Mouse (Mus musculus) embryonic facial prominence, embryonic 14.5 days (tissue): Measurements from ENCODE around the gene Rbm14. TPM values are rescaled to one million over a fixed set of nuclear protein-coding genes. Genes with fewer than 3 reads are reported as not detected.
A peak's percentile ranks its signal among the peaks of the same experiment; 100 is the strongest.

Source experiments
- ATAC-seq: fragments of 200-750 bp; cut with Nextera tagmentation; 2 replicates; pipeline ENCODE4 v1.8.0; 2017; ENCODE audit warnings: low read depth, moderate number of reproducible peaks, moderate TSS enrichment
- DNase-seq: peaks from one replicate; pipeline ENCODE4 v3.0.0-alpha.2; 2015; ENCODE audit warnings: low spot score
- H3K27ac ChIP-seq: fragments of 300-500 bp; sonication (generic); replicated peaks from 2 replicates; pipeline ENCODE4 v1.5.1; 2014; ENCODE audit warnings: low read depth, mild to moderate bottlenecking, low read length, moderate library complexity
- H3K27me3 ChIP-seq: fragments of 300-500 bp; sonication (generic); replicated peaks from 2 replicates; pipeline ENCODE4 v1.6.1; 2014; ENCODE audit warnings: low read length; ENCODE audit not compliant: control insufficient read depth, insufficient read depth
- H3K36me3 ChIP-seq: fragments of 300-500 bp; sonication (generic); 2 replicates; pipeline ENCODE4 v1.6.1; 2014; ENCODE audit warnings: low read length, mixed read lengths; ENCODE audit not compliant: control insufficient read depth, insufficient read depth
- H3K4me1 ChIP-seq: fragments of 300-500 bp; sonication (generic); 2 replicates; pipeline ENCODE4 v1.6.1; 2014; ENCODE audit warnings: antibody characterized with exemption, low read length; ENCODE audit not compliant: control insufficient read depth, insufficient read depth
- H3K4me2 ChIP-seq: fragments of 300-500 bp; sonication (generic); 2 replicates; pipeline ENCODE4 v1.6.1; 2014; ENCODE audit warnings: low read depth, mild to moderate bottlenecking, low read length, moderate library complexity, mixed read lengths
- H3K4me3 ChIP-seq: fragments of 300-500 bp; sonication (generic); 2 replicates; pipeline ENCODE4 v1.5.1; 2014; ENCODE audit warnings: low read depth, mild to moderate bottlenecking, low read length
- H3K9ac ChIP-seq: fragments of 300-500 bp; sonication (generic); 2 replicates; pipeline ENCODE4 v1.6.1; 2014; ENCODE audit warnings: low read depth, mild to moderate bottlenecking, low read length, moderate library complexity, mixed read lengths
- H3K9me3 ChIP-seq: fragments of 300-500 bp; sonication (generic); 2 replicates; pipeline ENCODE4 v1.6.1; 2016; ENCODE audit warnings: low read length; ENCODE audit not compliant: control insufficient read depth
- WGBS: fragments of 180-500 bp; shearing (Covaris S2); extraction: QIAGEN DNeasy Blood & Tissue Kit; methylation state at CpG from one replicate; pipeline ENCODE4 v1.1.7; 2014; 5-methylcytosine and 5-hydroxymethylcytosine counted together
- polyA plus RNA-seq: library from polyadenylated mRNA; unstranded; fragments of >200 nt; fragmentation: Nextera tagmentation; extraction: Ambion mirVana; gene quantifications from 2 replicates; pipeline ENCODE4 v1.2.1, GENCODE M21; 2014

The Rbm14 gene
- polyA plus RNA-seq, 1 experiment from 2014 or later, result 61.5 TPM

- Histone ChIP-seq H3K9ac (no peak overlapping the region), H3K4me3 (no peak overlapping the region), H3K9me3 (no peaks in the 10 kb centered on the region), H3K4me2 (no peak overlapping the region), H3K36me3 (no peaks in the 10 kb centered on the region), H3K27me3 (peaks cover 12% of the 10 kb centered on the region), H3K4me1 (no peaks in the 10 kb centered on the region), H3K27ac (no peak overlapping the region)
- 64% methylated on average over 2 of the region's 2 CpGs for WGBS
- DNase-seq (no peak), ATAC-seq (no peak)
These were observed 34.4 kb upstream of the Rbm14 start for GRCm38 (mm10) chr19:4845846-4846245.

GRCm38 (mm10) chr19:4842611-4843010 is 31.2 kb upstream of the Rbm14 start:
- no peak overlapping the region for H3K4me3 ChIP-seq
- H3K9ac ChIP-seq, result no peak overlapping the region
- ATAC-seq (no peak), DNase-seq (no peak)
- H3K27me3 ChIP-seq, result peaks cover 23% of the 10 kb centered on the region
- 0 out of 2 replicates have a peak, but pooled peaks cover 1% of the 10 kb centered on the region for H3K36me3 ChIP-seq
- no peak overlapping the region for H3K27ac ChIP-seq
- peaks cover 8% of the 10 kb centered on the region; the same call in 1 of the 2 replicates for H3K4me1 ChIP-seq
- no peaks in the 10 kb centered on the region for H3K9me3 ChIP-seq
- no peak overlapping the region for H3K4me2 ChIP-seq
- 73% methylated on average over 2 of the region's 2 CpGs for WGBS

- no peaks in the 10 kb centered on the region for H3K9me3 ChIP-seq
- peaks cover 23% of the 10 kb centered on the region for H3K27me3 ChIP-seq
- H3K27ac ChIP-seq, result no peak overlapping the region
- ATAC-seq (no peak), DNase-seq (no peak)
- no peak overlapping the region for H3K4me2 ChIP-seq
- 85% methylated on average over 9 of the region's 9 CpGs for whole genome bisulfite sequencing
- H3K36me3 ChIP-seq, result 0 out of 2 replicates have a peak, but pooled peaks cover 13% of the 10 kb centered on the region
- H3K4me1 ChIP-seq, result peaks cover 8% of the 10 kb centered on the region; the same call in 1 of the 2 replicates
- no peak overlapping the region for H3K9ac ChIP-seq
- H3K4me3 ChIP-seq, result no peak overlapping the region
These were observed 29.4 kb upstream of the Rbm14 start for GRCm38 (mm10) chr19:4840848-4841247.

GRCm38 (mm10) chr19:4839149-4839548 is 27.7 kb upstream of the Rbm14 start, which contains the start of the genes Ccs and Ccdc87:
Gene Ccs (minus strand): TSS chr19:4839332.
Gene Ccdc87 (plus strand): TSS chr19:4839366.
- ATAC-seq, result peak; percentile 99
- H3K4me3 ChIP-seq, result peak within 1 kb of the TSS; percentile 69
- under 1% methylated on average over 25 of the region's 25 CpGs for WGBS

GRCm38 (mm10) chr19:4838526-4839140 is 27.2 kb upstream of the Rbm14 start:
- H3K27ac ChIP-seq, result no peak overlapping the region; the same call in 1 of the 2 replicates
- peaks cover 23% of the 10 kb centered on the region for H3K27me3 ChIP-seq
- 27% methylated on average over 10 of the region's 10 CpGs for WGBS
- H3K36me3 ChIP-seq, result 0 out of 2 replicates have a peak, but pooled peaks cover 13% of the 10 kb centered on the region
- no peaks in the 10 kb centered on the region for H3K9me3 ChIP-seq
- H3K4me3 ChIP-seq, result peak overlapping the region; percentile 69
- DNase-seq (no peak), ATAC-seq (peak; percentile 16; the same call in 1 of the 2 replicates)
- H3K9ac ChIP-seq, result peak overlapping the region; percentile 77
- peak overlapping the region; percentile 74 for H3K4me2 ChIP-seq
- peaks cover 8% of the 10 kb centered on the region; the same call in 1 of the 2 replicates for H3K4me1 ChIP-seq

More at GRCm38 (mm10) chr19:4839149-4839548, 27.7 kb upstream of the Rbm14 start, which contains the start of the genes Ccs and Ccdc87:
- Histone ChIP-seq H3K4me2 (peak within 1 kb of the TSS; percentile 74), H3K27me3 (peaks cover 23% of the 10 kb centered on the region), H3K9ac (peak within 1 kb of the TSS; percentile 77), H3K27ac (no peak within 1 kb of the TSS; the same call in 1 of the 2 replicates), H3K9me3 (no peaks in the 10 kb centered on the region), H3K36me3 (0 out of 2 replicates have a peak, but pooled peaks cover 13% of the 10 kb centered on the region), H3K4me1 (peaks cover 8% of the 10 kb centered on the region; the same call in 1 of the 2 replicates)
- DNase-seq, result peak; percentile 97

GRCm38 (mm10) chr19:4837049-4837448 is 25.6 kb upstream of the Rbm14 start:
- Histone ChIP-seq H3K4me3 (no peak overlapping the region), H3K4me2 (no peak overlapping the region), H3K27me3 (peaks cover 23% of the 10 kb centered on the region), H3K27ac (no peak overlapping the region), H3K9me3 (no peaks in the 10 kb centered on the region), H3K4me1 (peaks cover 8% of the 10 kb centered on the region; the same call in 1 of the 2 replicates), H3K9ac (no peak overlapping the region), H3K36me3 (peaks cover 24% of the 10 kb centered on the region)
- no peak for DNase-seq
- ATAC-seq, result no peak
- 94% methylated on average over 6 of the region's 6 CpGs for WGBS

- WGBS, result 71% methylated on average over 2 of the region's 2 CpGs
These were observed 24.7 kb upstream of the Rbm14 start for GRCm38 (mm10) chr19:4836096-4836495.

GRCm38 (mm10) chr19:4833977-4834376 is 22.5 kb upstream of the Rbm14 start:
- 81% methylated on average over 8 of the region's 8 CpGs for WGBS
- Histone ChIP-seq H3K27ac (no peak overlapping the region), H3K4me2 (no peak overlapping the region), H3K4me3 (no peak overlapping the region), H3K9me3 (no peaks in the 10 kb centered on the region), H3K27me3 (no peaks in the 10 kb centered on the region), H3K36me3 (peaks cover 35% of the 10 kb centered on the region), H3K9ac (no peak overlapping the region), H3K4me1 (peaks cover 8% of the 10 kb centered on the region; the same call in 1 of the 2 replicates)
- ATAC-seq (no peak), DNase-seq (no peak)

More at GRCm38 (mm10) chr19:4836096-4836495, 24.7 kb upstream of the Rbm14 start:
- H3K9ac ChIP-seq, result no peak overlapping the region
- peaks cover 8% of the 10 kb centered on the region; the same call in 1 of the 2 replicates for H3K4me1 ChIP-seq
- H3K4me2 ChIP-seq, result no peak overlapping the region
- H3K9me3 ChIP-seq, result no peaks in the 10 kb centered on the region
- H3K36me3 ChIP-seq, result peaks cover 28% of the 10 kb centered on the region
- peaks cover 14% of the 10 kb centered on the region for H3K27me3 ChIP-seq
- no peak overlapping the region for H3K4me3 ChIP-seq
- no peak for ATAC-seq
- DNase-seq, result no peak
- no peak overlapping the region for H3K27ac ChIP-seq
